In the genomic region with DNA sequence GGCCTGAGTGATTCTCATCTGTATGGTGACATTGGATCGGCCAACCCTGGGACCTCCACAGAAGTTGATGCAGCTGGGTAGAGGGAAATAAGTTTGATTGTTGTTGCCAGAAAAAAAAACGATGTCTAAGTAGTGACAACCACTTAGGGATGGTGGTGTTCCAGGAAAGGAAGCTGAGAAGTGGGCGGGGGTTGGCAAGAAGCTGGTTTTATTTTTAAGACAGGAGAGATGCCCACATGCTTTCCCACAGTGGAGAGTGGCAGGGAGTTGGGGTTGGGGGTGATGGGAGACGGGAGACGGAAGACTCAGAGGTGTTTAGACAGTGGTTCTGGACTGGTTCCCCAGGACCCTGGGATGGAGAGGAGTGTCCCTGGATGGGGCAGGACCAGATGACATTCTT, we compare ENCODE assay signal across 25 mouse cellular contexts. TPM values are rescaled to one million over a fixed set of nuclear protein-coding genes. Genes with fewer than 3 reads are reported as not detected.
DNase-seq lines count a peak whose midpoint lies in the region; ATAC-seq and TF ChIP-seq lines count a peak whose summit lies in the region.
"Had no signal": no experiment of that assay in that cellular context is flagged by ENCODE, and none has a peak within 500 bp of the region (broad histone marks: within the 10 kb centered on the region; RNA-seq: fewer than 3 reads in every experiment).

No protein-coding gene starts in this region.

- intact Hi-C loops in left cerebral cortex, adult 2 months (cut with DNase I) = no loop called here
- intact Hi-C loops in left cerebral cortex, postnatal 36 days (cut with DNase I) = no loop called here

- no peak for TF ChIP-seq CTCF in left cerebral cortex, adult 2 months (IDR thresholded peaks at IDR 0.05)

- no peak for ATAC-seq in cerebellum, adult (ENCODE audit: insufficient number of reproducible peaks, low FRiP score, low TSS enrichment)
- ATAC-seq: forebrain, embryonic 14.5 days; inflammation-experienced regulatory T-cells, adult 6 months; midbrain, embryonic 15.5 days had no signal

- DNase-seq in left cerebral cortex, adult 2 months (ENCODE audit: extremely low spot score in 1 of 2, low spot score in 2 of 2) = peak; percentile 26 to 47
- no peak for DNase-seq in left cerebral cortex, adult 11 months (ENCODE audit: low spot score)
- DNase-seq in frontal cortex, postnatal 10 days (ENCODE audit: low spot score in 2 of 2) = peak; percentile 20 to 44
- peak; percentile 53 to 61 for DNase-seq in left cerebral cortex, postnatal 36 days (ENCODE audit: low spot score in 2 of 2)
- DNase-seq in right cerebral cortex, postnatal 36 days (ENCODE audit: low spot score in 2 of 2) = peak; percentile 59 to 66
- no peak for DNase-seq in thymus, postnatal 25 days
- no peak for DNase-seq in spleen, postnatal 36 days (ENCODE audit: low spot score in 2 of 2)
- DNase-seq: cerebellum, adult 18-20 months; cerebellum, postnatal 14 days; embryo, embryonic 11 days; heart, postnatal 4 days; kidney, adult 9 months; kidney, postnatal 14 days; lung, embryonic 14.5 days; lung, postnatal 4 days; thymus, adult 2 months had no signal

- no peak overlapping the region for H3K27ac ChIP-seq in left cerebral cortex, adult 2 months
- H3K27ac ChIP-seq: heart, embryonic 10.5 days; hindbrain, embryonic 14.5 days; layer of hippocampus, adult 2 months; liver, embryonic 14.5 days; midbrain, embryonic 15.5 days had no signal

- H3K4me3 ChIP-seq in left cerebral cortex, adult 2 months = no peak overlapping the region
- H3K4me3 ChIP-seq: heart, embryonic 10.5 days; layer of hippocampus, adult 2 months; midbrain, embryonic 15.5 days; myocyte had no signal

RNA-seq across cellular contexts. Expression of gene Asb1, which starts 57.3 kb away (rescaled TPM):
- total RNA-seq in left cerebral cortex, adult 2 months (2021) = 10 to 100 TPM; 38.1 to 40.7 TPM
- 10 to 100 TPM; 35.3 to 42.9 TPM for total RNA-seq in left cerebral cortex, postnatal 36 days (2021)

Comparison
In these comparisons a context has a peak if more than half of its experiments do, and no peak if none do; other contexts are left out.
1. DNase-seq: peak in left cerebral cortex, adult 2 months (2 of 2), frontal cortex, postnatal 10 days (2 of 2), left cerebral cortex, postnatal 36 days (2 of 2) and right cerebral cortex, postnatal 36 days (2 of 2); none in left cerebral cortex, adult 11 months (single experiment), thymus, postnatal 25 days (single experiment) and spleen, postnatal 36 days (0 of 2).